Mouse (Mus musculus) forebrain, embryonic 16.5 days (tissue): ENCODE measurements around the gene Kif3a. TPM values are rescaled to one million over a fixed set of nuclear protein-coding genes. Genes with fewer than 3 reads are reported as not detected.

ENCODE experiments used
- polyA plus RNA-seq: library from polyadenylated mRNA; unstranded; fragments of >200 nt; fragmentation: Nextera tagmentation; extraction: Ambion mirVana; gene quantifications from 2 replicates; pipeline ENCODE4 v1.2.1, GENCODE M21; 2015

The Kif3a gene
- polyA plus RNA-seq, 1 experiment from 2014 or later = 295 TPM

Other genes with a start within 250 kb of the Kif3a start
- gene Zcchc10, start 242.7 kb upstream of the Kif3a start, polyA plus RNA-seq = 14.1 and 15.1 TPM in 2 replicates
- gene Aff4, start 216.5 kb upstream of the Kif3a start, polyA plus RNA-seq = 62.0 and 68.8 TPM in 2 replicates
- gene Leap2, start 144.2 kb upstream of the Kif3a start, polyA plus RNA-seq = not detected in 2 replicates
- gene Uqcrq, start 136.5 kb upstream of the Kif3a start, polyA plus RNA-seq = 552 and 555 TPM in 2 replicates
- 3.9 and 4.7 TPM in 2 replicates for gene Gdf9, start 136.4 kb upstream of the Kif3a start, polyA plus RNA-seq
- not detected in 2 replicates for gene Gm10447, start 110.3 kb upstream of the Kif3a start, polyA plus RNA-seq
- gene Shroom1, start 110.2 kb upstream of the Kif3a start, polyA plus RNA-seq = 2.2 and 2.7 TPM in 2 replicates
- gene Gm9837, start 96.9 kb upstream of the Kif3a start, polyA plus RNA-seq = not detected in 2 replicates
- gene Gm9945, start 87.2 kb upstream of the Kif3a start, polyA plus RNA-seq = not detected in 2 replicates
- 1.9 and 2.2 TPM in 2 replicates for gene Sowaha, start 87.1 kb upstream of the Kif3a start, polyA plus RNA-seq
- 23.3 and 25.6 TPM in 2 replicates for gene Sept8, start 48.1 kb upstream of the Kif3a start, polyA plus RNA-seq
- 3.0 and 4.7 TPM in 2 replicates for gene Il4, start 51.3 kb downstream of the Kif3a start, polyA plus RNA-seq
- gene Il13, start 67.3 kb downstream of the Kif3a start, polyA plus RNA-seq = not detected in 2 replicates
- gene Rad50, start 139.9 kb downstream of the Kif3a start, polyA plus RNA-seq = 14.8 and 17.1 TPM in 2 replicates
- gene Il5, start 153.4 kb downstream of the Kif3a start, polyA plus RNA-seq = not detected in 2 replicates
- 2.5 and 3.4 TPM in 2 replicates for gene Irf1, start 202.6 kb downstream of the Kif3a start, polyA plus RNA-seq
- gene Gm17334, start 205.8 kb downstream of the Kif3a start, polyA plus RNA-seq = 0.24 TPM in 1 of 2 replicates, not detected in the other